Mouse (Mus musculus): ENCODE measurements around the gene Zdhhc18. TPM values are rescaled to one million over a fixed set of nuclear protein-coding genes. Genes with fewer than 3 reads are reported as not detected.

Zdhhc18 gene
- polyA plus RNA-seq, 1 experiment from 2014 or later, result 3.5 TPM

DNA sequence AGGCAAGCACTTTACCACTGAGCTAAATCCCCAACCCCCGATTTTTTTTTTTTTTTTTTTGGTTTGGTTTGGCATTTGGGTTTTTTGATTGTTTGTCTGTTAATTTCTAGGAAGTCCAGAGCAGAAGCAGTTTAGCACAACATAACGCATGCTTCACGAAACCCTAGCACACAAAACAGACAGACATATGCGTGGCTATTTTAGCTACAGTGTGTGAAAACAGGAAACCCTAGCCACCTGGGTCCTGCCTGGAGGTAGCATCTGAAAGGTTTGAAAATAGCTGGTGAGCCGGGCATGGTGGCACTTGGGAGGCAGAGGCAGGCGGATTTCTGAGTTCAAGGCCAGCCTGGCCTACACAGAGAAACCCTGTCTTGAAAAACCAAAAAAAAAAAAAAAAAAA is 53.9 kb downstream of the Zdhhc18 start:
- ATAC-seq (ENCODE audit: low FRiP score), result no peak
- H3K4me1 ChIP-seq (ENCODE audit: control insufficient read depth, insufficient read depth, low read length), result 0 out of 2 replicates have a peak, but pooled peaks cover 2% of the 10 kb centered on the region
- WGBS, result 83% methylated on average over 6 of the region's 6 CpGs
- no peak overlapping the region for H3K4me3 ChIP-seq (ENCODE audit: low read depth, low read length)
- no peak overlapping the region for H3K9ac ChIP-seq (ENCODE audit: low read length)
- H3K4me2 ChIP-seq, result no peak overlapping the region
- peaks cover 26% of the 10 kb centered on the region for H3K27me3 ChIP-seq (ENCODE audit: control insufficient read depth, insufficient read depth, low read length)
- H3K9me3 ChIP-seq (ENCODE audit: control insufficient read depth, low read length), result no peaks in the 10 kb centered on the region
- no peak overlapping the region for H3K27ac ChIP-seq (ENCODE audit: low read depth, low read length)
- H3K36me3 ChIP-seq (ENCODE audit: control insufficient read depth, insufficient read depth, low read length), result no peaks in the 10 kb centered on the region
- no peak for DNase-seq (ENCODE audit: low spot score, missing footprints)

DNA sequence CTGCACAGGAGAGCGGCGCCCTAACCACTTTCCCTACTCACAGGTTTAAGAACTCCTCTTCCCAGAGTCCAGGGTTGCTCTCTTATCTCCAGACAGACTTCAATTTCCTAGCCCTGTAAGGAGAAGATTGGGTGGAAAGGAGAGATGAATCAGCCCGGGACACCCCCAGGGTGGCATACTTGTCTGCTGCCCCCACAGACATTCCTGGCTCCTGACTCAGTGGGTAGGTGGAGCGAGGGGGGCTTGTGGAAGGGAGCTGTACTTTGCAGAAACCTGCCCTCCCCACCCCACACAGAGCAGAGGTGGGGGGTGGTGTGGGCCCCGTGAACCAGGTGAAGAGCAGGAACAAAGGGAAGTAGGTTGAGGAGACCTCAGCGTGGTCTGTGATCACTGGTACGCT is 54.4 kb downstream of the Zdhhc18 start:
- no peak overlapping the region for H3K9ac ChIP-seq (ENCODE audit: low read length)
- H3K27me3 ChIP-seq (ENCODE audit: control insufficient read depth, insufficient read depth, low read length), result peaks cover 25% of the 10 kb centered on the region
- ATAC-seq (ENCODE audit: low FRiP score), result no peak
- no peak overlapping the region for H3K4me3 ChIP-seq (ENCODE audit: low read depth, low read length)
- 79% methylated on average over 7 of the region's 7 CpGs for WGBS
- H3K4me2 ChIP-seq, result no peak overlapping the region
- no peak for DNase-seq (ENCODE audit: low spot score, missing footprints)
- no peaks in the 10 kb centered on the region for H3K36me3 ChIP-seq (ENCODE audit: control insufficient read depth, insufficient read depth, low read length)
- H3K4me1 ChIP-seq (ENCODE audit: control insufficient read depth, insufficient read depth, low read length), result 0 out of 2 replicates have a peak, but pooled peaks cover 2% of the 10 kb centered on the region
- no peaks in the 10 kb centered on the region for H3K9me3 ChIP-seq (ENCODE audit: control insufficient read depth, low read length)
- H3K27ac ChIP-seq (ENCODE audit: low read depth, low read length), result no peak overlapping the region

DNA sequence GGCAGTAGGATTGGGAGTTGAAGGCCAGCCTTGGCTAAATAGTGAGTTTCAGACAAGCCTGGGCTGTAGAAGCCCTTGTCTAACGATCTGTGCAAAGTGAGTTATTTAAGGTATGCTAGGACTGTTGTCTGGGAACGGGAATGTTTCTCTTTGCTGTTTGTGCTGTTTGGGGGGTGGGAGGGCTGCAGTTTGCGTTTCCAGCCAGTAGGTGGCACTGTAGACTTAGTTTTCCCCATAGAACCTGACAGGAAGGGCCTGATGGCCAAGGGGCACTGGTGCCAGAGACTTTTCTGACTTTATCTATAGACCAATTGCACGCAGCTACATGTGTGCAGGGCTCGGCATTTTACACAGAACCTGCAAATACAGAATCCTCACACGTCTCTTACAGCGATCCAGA is 57.4 kb downstream of the Zdhhc18 start:
- no peak overlapping the region for H3K4me3 ChIP-seq (ENCODE audit: low read depth, low read length)
- 35% methylated on average over 7 of the region's 7 CpGs for WGBS
- no peak overlapping the region for H3K27ac ChIP-seq (ENCODE audit: low read depth, low read length)
- DNase-seq (ENCODE audit: low spot score, missing footprints) (peak; percentile 99), ATAC-seq (ENCODE audit: low FRiP score) (no peak)
- no peaks in the 10 kb centered on the region; the same call in 1 of the 2 replicates for H3K27me3 ChIP-seq (ENCODE audit: control insufficient read depth, insufficient read depth, low read length)
- H3K36me3 ChIP-seq (ENCODE audit: control insufficient read depth, insufficient read depth, low read length), result peaks cover 9% of the 10 kb centered on the region
- no peaks in the 10 kb centered on the region for H3K9me3 ChIP-seq (ENCODE audit: control insufficient read depth, low read length)
- no peak overlapping the region for H3K4me2 ChIP-seq
- no peaks in the 10 kb centered on the region for H3K4me1 ChIP-seq (ENCODE audit: control insufficient read depth, insufficient read depth, low read length)
- no peak overlapping the region for H3K9ac ChIP-seq (ENCODE audit: low read length)

DNA sequence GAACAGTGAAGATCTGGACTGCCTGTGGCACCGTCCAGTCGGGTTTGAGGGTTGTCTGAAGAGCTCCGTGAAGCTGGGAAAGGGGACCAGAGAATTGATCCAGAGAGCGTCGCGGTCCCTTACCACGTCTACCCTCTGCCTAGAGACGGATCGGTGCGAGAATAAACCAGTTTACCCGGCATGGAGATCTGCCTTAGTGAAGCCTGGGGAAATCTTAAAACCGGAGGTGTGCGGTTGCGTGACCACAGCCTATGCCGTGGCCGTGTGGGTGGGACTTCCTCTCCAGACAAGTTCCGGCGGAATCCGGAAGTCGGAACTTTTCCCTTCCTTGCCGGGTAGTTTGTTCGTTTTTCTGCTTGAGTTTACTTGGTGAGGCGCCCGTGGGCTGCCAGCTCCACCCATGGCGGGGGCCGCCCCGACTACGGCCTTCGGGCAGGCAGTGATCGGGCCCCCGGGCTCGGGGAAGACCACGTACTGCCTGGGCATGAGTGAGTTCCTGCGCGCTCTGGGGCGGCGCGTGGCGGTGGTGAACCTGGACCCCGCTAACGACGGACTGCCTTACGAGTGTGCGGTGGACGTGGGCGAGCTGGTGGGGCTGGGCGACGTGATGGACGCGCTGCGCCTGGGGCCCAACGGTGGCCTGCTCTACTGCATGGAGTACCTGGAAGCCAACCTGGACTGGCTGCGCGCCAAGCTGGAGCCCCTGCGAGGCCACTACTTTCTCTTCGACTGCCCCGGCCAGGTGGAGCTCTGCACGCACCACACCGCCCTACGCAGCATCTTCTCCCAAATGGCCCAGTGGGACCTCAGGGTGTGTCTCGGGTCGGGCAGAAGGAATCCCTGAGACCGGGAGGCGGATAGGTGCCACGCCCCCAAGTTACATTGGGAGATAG is 65.6 kb downstream of the Zdhhc18 start, which contains the start of gene Gpn2:
Gpn2 (plus strand) TSS at position 304 of the 893 bp plus-strand sequence.
- Histone ChIP-seq H3K9me3 (ENCODE audit: control insufficient read depth, low read length) (no peaks in the 10 kb centered on the region), H3K4me2 (peak within 1 kb of the TSS; percentile 100), H3K4me1 (ENCODE audit: control insufficient read depth, insufficient read depth, low read length) (peaks cover 12% of the 10 kb centered on the region), H3K36me3 (ENCODE audit: control insufficient read depth, insufficient read depth, low read length) (peaks cover 11% of the 10 kb centered on the region), H3K4me3 (ENCODE audit: low read depth, low read length) (peak within 1 kb of the TSS; percentile 93), H3K27me3 (ENCODE audit: control insufficient read depth, insufficient read depth, low read length) (no peaks in the 10 kb centered on the region), H3K27ac (ENCODE audit: low read depth, low read length) (no peak within 1 kb of the TSS; the same call in 1 of the 2 replicates), H3K9ac (ENCODE audit: low read length) (peak within 1 kb of the TSS; percentile 92)
- DNase-seq (ENCODE audit: low spot score, missing footprints) (peak; percentile 93), ATAC-seq (ENCODE audit: low FRiP score) (peak; percentile 85)
- WGBS, result 1% methylated on average over 65 of the region's 65 CpGs

DNA sequence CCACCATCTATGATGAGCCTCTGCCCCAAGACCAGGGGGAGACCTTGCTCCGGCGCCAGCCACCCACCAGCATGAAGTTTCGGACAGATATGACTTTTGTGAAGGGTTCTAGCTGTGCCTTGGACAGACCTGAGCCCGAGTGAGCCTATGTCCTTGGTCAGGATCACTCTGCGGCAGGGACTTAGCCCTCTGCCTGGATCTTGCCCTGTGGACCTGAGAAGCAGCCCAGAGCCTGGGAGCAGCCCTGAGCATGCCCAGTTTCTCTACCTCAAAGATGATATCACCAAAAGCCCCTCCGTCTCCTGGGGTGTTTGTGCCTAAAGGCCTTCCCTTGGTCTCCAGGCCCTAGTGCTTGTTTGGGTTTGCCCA is 66.3 kb downstream of the Zdhhc18 start:
- WGBS, result 61% methylated on average over 6 of the region's 6 CpGs
- DNase-seq (ENCODE audit: low spot score, missing footprints), result no peak
- no peak; the same call in 1 of the 2 replicates for ATAC-seq (ENCODE audit: low FRiP score)
- Histone ChIP-seq H3K4me2 (peak overlapping the region; percentile 100), H3K27me3 (ENCODE audit: control insufficient read depth, insufficient read depth, low read length) (no peaks in the 10 kb centered on the region), H3K4me3 (ENCODE audit: low read depth, low read length) (peak overlapping the region; percentile 93), H3K36me3 (ENCODE audit: control insufficient read depth, insufficient read depth, low read length) (peaks cover 11% of the 10 kb centered on the region), H3K9me3 (ENCODE audit: control insufficient read depth, low read length) (no peaks in the 10 kb centered on the region), H3K4me1 (ENCODE audit: control insufficient read depth, insufficient read depth, low read length) (peaks cover 12% of the 10 kb centered on the region), H3K9ac (ENCODE audit: low read length) (peak overlapping the region; percentile 92), H3K27ac (ENCODE audit: low read depth, low read length) (no peak overlapping the region; the same call in 1 of the 2 replicates)

DNA sequence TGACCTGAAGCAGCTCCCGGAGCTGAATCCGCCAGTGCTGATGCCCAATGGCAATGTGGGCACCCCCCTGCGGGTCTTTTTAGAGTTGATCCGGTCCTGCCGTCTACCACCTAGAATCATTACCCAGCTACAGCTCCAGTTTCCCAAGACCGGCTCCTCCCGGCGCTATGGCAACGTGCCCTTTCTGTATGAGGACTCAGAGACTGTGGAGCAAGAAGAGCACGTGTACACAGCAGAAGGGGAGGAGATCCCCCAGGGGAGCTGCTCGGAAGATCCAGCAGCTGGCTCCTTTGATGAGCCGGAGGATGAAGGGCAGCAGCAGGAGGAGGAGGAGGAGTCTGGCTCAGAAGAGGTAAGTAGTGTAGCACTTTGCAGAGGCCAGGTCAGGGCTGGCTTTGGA is 72.0 kb downstream of the Zdhhc18 start:
- no peaks in the 10 kb centered on the region for H3K27me3 ChIP-seq (ENCODE audit: control insufficient read depth, insufficient read depth, low read length)
- 69% methylated on average over 12 of the region's 12 CpGs for whole genome bisulfite sequencing
- peaks cover 5% of the 10 kb centered on the region for H3K4me1 ChIP-seq (ENCODE audit: control insufficient read depth, insufficient read depth, low read length)
- no peak overlapping the region for H3K9ac ChIP-seq (ENCODE audit: low read length)
- H3K4me3 ChIP-seq (ENCODE audit: low read depth, low read length), result no peak overlapping the region
- H3K4me2 ChIP-seq, result no peak overlapping the region
- DNase-seq (ENCODE audit: low spot score, missing footprints) (no peak), ATAC-seq (ENCODE audit: low FRiP score) (no peak)
- H3K27ac ChIP-seq (ENCODE audit: low read depth, low read length), result no peak overlapping the region
- peaks cover 6% of the 10 kb centered on the region for H3K36me3 ChIP-seq (ENCODE audit: control insufficient read depth, insufficient read depth, low read length)
- no peaks in the 10 kb centered on the region for H3K9me3 ChIP-seq (ENCODE audit: control insufficient read depth, low read length)

DNA sequence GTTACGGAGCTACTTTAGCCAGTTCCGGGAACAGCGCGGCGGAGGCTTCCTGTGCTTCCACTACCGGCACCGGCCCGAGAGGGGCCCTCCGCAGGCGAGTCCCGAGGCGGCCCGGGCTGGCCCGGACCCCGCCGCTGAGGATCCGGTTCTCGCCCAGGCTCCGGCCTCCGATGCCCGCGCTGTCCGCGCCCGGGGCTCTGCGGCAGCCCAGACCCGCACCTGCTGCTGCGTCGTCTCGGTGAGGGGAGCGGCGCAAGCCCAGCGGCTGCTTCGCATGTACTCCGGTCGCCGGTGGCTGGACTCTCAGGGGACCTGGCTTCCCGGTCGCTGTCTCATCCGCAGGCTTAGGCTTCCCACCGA is 75.1 kb downstream of the Zdhhc18 start:
- Histone ChIP-seq H3K9me3 (ENCODE audit: control insufficient read depth, low read length) (no peaks in the 10 kb centered on the region), H3K4me2 (peak overlapping the region; percentile 78), H3K4me3 (ENCODE audit: low read depth, low read length) (peak overlapping the region; percentile 97), H3K36me3 (ENCODE audit: control insufficient read depth, insufficient read depth, low read length) (peaks cover 6% of the 10 kb centered on the region), H3K27me3 (ENCODE audit: control insufficient read depth, insufficient read depth, low read length) (no peaks in the 10 kb centered on the region), H3K27ac (ENCODE audit: low read depth, low read length) (peak overlapping the region; percentile 82; the same call in 1 of the 2 replicates), H3K4me1 (ENCODE audit: control insufficient read depth, insufficient read depth, low read length) (peaks cover 5% of the 10 kb centered on the region), H3K9ac (ENCODE audit: low read length) (peak overlapping the region; percentile 93)
- no peak for DNase-seq (ENCODE audit: low spot score, missing footprints)
- peak; percentile 81 for ATAC-seq (ENCODE audit: low FRiP score)
- 2% methylated on average over 41 of the region's 41 CpGs for WGBS

DNA sequence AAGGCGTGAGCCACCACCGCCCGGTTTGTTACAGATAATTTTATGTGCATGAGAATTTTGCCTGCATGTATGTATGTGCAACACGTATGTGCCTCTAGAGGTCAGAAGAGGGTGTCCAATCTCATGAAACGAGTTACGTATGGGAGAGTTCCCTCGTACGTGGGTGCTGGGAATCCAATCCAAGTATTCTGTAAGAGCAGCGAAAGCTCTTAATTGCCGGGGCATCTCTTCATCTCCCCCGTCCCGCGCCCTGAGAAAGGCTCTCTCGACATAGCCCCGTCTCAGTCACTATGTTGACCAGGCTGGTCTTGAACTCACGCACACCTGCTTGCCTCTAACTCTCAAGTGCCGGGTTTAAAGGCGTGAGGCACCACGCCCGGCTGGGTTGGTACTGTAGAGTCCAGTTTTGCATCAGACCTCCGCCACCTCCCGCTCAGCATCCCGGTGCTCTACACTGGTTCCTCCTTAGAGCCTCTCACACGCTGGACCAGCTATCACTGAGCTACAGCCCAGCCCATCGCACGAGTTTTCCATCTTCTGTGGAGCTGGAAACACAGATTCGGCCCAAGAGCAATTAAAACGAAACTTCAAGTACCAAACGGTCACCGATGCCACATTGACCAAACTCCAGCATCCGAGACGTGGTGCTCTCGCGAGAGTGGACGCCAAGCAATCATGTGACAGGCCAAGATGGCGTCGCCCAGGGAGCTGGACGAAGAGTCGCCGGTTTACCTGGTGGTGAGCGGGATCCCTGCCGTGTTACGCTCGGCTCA is 75.7 kb downstream of the Zdhhc18 start, which contains the start of gene Gpatch3:
Gpatch3 (plus strand) TSS at position 676 of the 773 bp plus-strand sequence.
- H3K27me3 ChIP-seq (ENCODE audit: control insufficient read depth, insufficient read depth, low read length), result no peaks in the 10 kb centered on the region
- peaks cover 5% of the 10 kb centered on the region for H3K4me1 ChIP-seq (ENCODE audit: control insufficient read depth, insufficient read depth, low read length)
- 8% methylated on average over 44 of the region's 44 CpGs for WGBS

More for the DNA sequence above, 75.7 kb downstream of the Zdhhc18 start, which contains the start of gene Gpatch3:
- H3K27ac ChIP-seq (ENCODE audit: low read depth, low read length), result peak within 1 kb of the TSS; percentile 82
- peak within 1 kb of the TSS; percentile 78 for H3K4me2 ChIP-seq
- no peaks in the 10 kb centered on the region for H3K9me3 ChIP-seq (ENCODE audit: control insufficient read depth, low read length)
- DNase-seq (ENCODE audit: low spot score, missing footprints), result peak; percentile 98
- peaks cover 6% of the 10 kb centered on the region for H3K36me3 ChIP-seq (ENCODE audit: control insufficient read depth, insufficient read depth, low read length)
- H3K9ac ChIP-seq (ENCODE audit: low read length), result peak within 1 kb of the TSS; percentile 93
- H3K4me3 ChIP-seq (ENCODE audit: low read depth, low read length), result peak within 1 kb of the TSS; percentile 97
- peak; percentile 93 for ATAC-seq (ENCODE audit: low FRiP score)
